Mouse (Mus musculus) stomach, postnatal 0 days (tissue): ENCODE data around the gene Slc4a4. TPM values are rescaled to one million over a fixed set of nuclear protein-coding genes. Genes with fewer than 3 reads are reported as not detected.
A peak's percentile ranks its signal among the peaks of the same experiment; 100 is the strongest.

ENCODE experiments used
- ATAC-seq: fragments of 200-750 bp; cut with Nextera tagmentation; 2 replicates; pipeline ENCODE4 v1.8.0; 2017; ENCODE audit not compliant: low FRiP score, low TSS enrichment
- DNase-seq: peaks from one replicate; pipeline ENCODE4 v3.0.0-alpha.2; 2016; ENCODE audit warnings: low spot score
- H3K27ac ChIP-seq: fragments of 300-500 bp; sonication (generic); replicated peaks from 2 replicates; pipeline ENCODE4 v1.5.1; 2014; ENCODE audit warnings: mild to moderate bottlenecking, control low read depth
- H3K27me3 ChIP-seq: fragments of 300-500 bp; sonication (generic); 2 replicates; pipeline ENCODE4 v1.6.1; 2014; ENCODE audit warnings: low read length; ENCODE audit not compliant: control insufficient read depth, insufficient read depth
- H3K36me3 ChIP-seq: fragments of 300-500 bp; sonication (generic); 2 replicates; pipeline ENCODE4 v1.6.1; 2014; ENCODE audit warnings: low read length, mixed read lengths; ENCODE audit not compliant: control insufficient read depth, insufficient read depth
- H3K4me1 ChIP-seq: fragments of 300-500 bp; sonication (generic); replicated peaks from 2 replicates; pipeline ENCODE4 v1.6.1; 2014; ENCODE audit warnings: antibody characterized with exemption; ENCODE audit not compliant: control insufficient read depth, insufficient read depth
- H3K4me2 ChIP-seq: fragments of 300-500 bp; sonication (generic); replicated peaks from 2 replicates; pipeline ENCODE4 v1.6.1; 2014; ENCODE audit warnings: low read depth, mild to moderate bottlenecking, control low read depth, moderate library complexity
- H3K4me3 ChIP-seq: fragments of 300-500 bp; sonication (generic); 2 replicates; pipeline ENCODE4 v1.5.1; 2014; ENCODE audit warnings: low read depth, low read length, control low read depth
- H3K9ac ChIP-seq: fragments of 300-500 bp; sonication (generic); 2 replicates; pipeline ENCODE4 v1.6.1; 2014; ENCODE audit warnings: mild to moderate bottlenecking, low read length, control low read depth, mixed read lengths
- H3K9me3 ChIP-seq: fragments of 300-500 bp; sonication (generic); 2 replicates; pipeline ENCODE4 v1.6.1; 2016; ENCODE audit warnings: low read length; ENCODE audit not compliant: control insufficient read depth
- CTCF ChIP-seq: IDR thresholded peaks from 2 replicates; pipeline ENCODE4 v1.5.1; 2016; ENCODE audit warnings: antibody characterized with exemption, low read depth, mild to moderate bottlenecking, moderate library complexity
- EP300 ChIP-seq: optimal IDR thresholded peaks from 2 replicates; pipeline ENCODE3; 2016; ENCODE audit warnings: antibody characterized with exemption
- WGBS: fragments of 180-500 bp; shearing (Covaris S2); extraction: QIAGEN DNeasy Blood & Tissue Kit; methylation state at CpG from one replicate; pipeline ENCODE4 v1.1.7; 2014; 5-methylcytosine and 5-hydroxymethylcytosine counted together
- polyA plus RNA-seq: library from polyadenylated mRNA; unstranded; fragments of >200 nt; fragmentation: Nextera tagmentation; extraction: Ambion mirVana; gene quantifications from 2 replicates; pipeline ENCODE4 v1.2.1, GENCODE M21; 2015

Slc4a4 gene
- polyA plus RNA-seq, 1 experiment from 2014 or later, result 6.3 TPM

GRCm38 (mm10) chr5:88917221-88917620, 30.6 kb downstream of the Slc4a4 start:
- WGBS, result 81% methylated on average over 3 of the region's 3 CpGs
- Histone ChIP-seq H3K4me1 (no peaks in the 10 kb centered on the region), H3K9me3 (no peaks in the 10 kb centered on the region), H3K27ac (peak overlapping the region; percentile 59; the same call in 1 of the 2 replicates), H3K4me2 (no peak overlapping the region), H3K9ac (no peak overlapping the region), H3K4me3 (no peak overlapping the region), H3K27me3 (no peaks in the 10 kb centered on the region), H3K36me3 (no peaks in the 10 kb centered on the region)
- TF ChIP-seq EP300 (no peak), CTCF (no peak)
- DNase-seq, result no peak
- no peak for ATAC-seq

DNA sequence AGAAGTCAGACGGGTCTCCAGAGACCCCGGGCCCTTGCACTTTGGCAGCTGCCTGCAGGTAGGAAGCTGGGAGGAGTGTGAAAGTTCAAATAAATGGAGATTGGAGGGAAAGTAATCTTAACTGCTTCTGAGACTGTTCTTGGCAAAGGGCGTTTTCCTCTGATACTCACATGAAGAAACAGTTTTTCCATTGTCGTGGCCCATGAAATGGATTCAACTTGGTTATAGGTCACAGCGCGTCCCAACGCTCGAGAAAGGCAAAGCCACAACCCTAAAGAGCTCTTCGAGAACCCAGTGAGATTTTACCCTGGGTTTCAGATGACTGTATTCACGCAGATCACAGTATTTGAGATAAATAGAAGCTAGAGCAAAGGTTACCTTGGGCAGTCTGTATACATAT, 31.0 kb downstream of the Slc4a4 start:
- ATAC-seq, result peak; percentile 73
- Histone ChIP-seq H3K27me3 (no peaks in the 10 kb centered on the region), H3K4me3 (no peak overlapping the region), H3K9me3 (no peaks in the 10 kb centered on the region), H3K9ac (no peak overlapping the region), H3K36me3 (no peaks in the 10 kb centered on the region), H3K4me2 (no peak overlapping the region), H3K27ac (peak overlapping the region; percentile 59), H3K4me1 (no peaks in the 10 kb centered on the region)
- WGBS, result 47% methylated on average over 10 of the region's 10 CpGs
- TF ChIP-seq CTCF (no peak), EP300 (no peak)
- peak; percentile 49 for DNase-seq

DNA sequence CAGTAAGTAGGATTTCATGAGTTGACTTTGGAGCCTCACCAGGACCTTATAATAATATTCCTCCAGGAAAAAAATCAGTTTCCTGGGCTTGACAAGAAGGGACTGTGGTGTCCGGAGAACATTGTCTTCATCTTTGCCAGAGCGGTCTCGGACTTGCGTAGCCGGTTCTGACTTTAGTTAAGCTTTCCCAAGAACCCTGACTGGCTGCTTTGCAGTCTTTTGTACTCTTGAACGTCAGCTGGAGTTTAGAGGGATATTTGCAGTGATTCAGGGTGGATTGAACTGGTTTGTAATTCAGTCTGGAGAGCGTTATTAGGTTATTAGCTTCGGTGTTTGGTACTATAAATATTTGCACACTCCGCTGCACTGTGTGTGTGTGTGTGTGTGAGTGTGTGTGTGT, 31.9 kb downstream of the Slc4a4 start:
- H3K36me3 ChIP-seq, result no peaks in the 10 kb centered on the region
- no peak overlapping the region for H3K4me3 ChIP-seq
- TF ChIP-seq EP300 (no peak), CTCF (no peak)
- no peak overlapping the region for H3K9ac ChIP-seq
- H3K4me2 ChIP-seq, result no peak overlapping the region
- H3K27me3 ChIP-seq, result no peaks in the 10 kb centered on the region
- ATAC-seq, result peak; percentile 72
- peak overlapping the region; percentile 59; the same call in 1 of the 2 replicates for H3K27ac ChIP-seq
- peak; percentile 45 for DNase-seq
- no peaks in the 10 kb centered on the region for H3K4me1 ChIP-seq
- H3K9me3 ChIP-seq, result no peaks in the 10 kb centered on the region
- 36% methylated on average over 9 of the region's 9 CpGs for WGBS

DNA sequence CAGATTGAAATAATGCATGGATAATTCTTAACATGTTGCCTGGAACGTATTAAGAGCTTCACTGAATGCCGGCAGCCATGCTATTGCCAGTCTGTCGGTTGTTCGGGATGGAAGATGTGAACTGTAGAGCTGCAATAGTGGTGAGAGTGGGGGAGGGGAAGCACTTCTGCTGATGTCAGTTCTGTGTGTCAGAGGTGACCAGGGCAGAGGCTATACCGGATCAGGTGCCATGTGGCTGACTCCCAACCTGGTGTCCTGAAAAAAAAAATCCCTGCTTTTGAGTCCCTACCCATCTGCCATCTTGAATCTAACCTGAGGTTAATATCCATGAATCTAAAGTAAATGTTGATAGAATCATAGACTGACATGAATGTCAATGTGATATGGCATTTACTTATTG, 39.0 kb downstream of the Slc4a4 start:
- Histone ChIP-seq H3K27ac (no peak overlapping the region), H3K9ac (no peak overlapping the region), H3K4me3 (no peak overlapping the region), H3K27me3 (no peaks in the 10 kb centered on the region), H3K4me1 (peaks cover 3% of the 10 kb centered on the region; the same call in 1 of the 2 replicates), H3K36me3 (no peaks in the 10 kb centered on the region), H3K4me2 (no peak overlapping the region), H3K9me3 (no peaks in the 10 kb centered on the region)
- ATAC-seq (peak; percentile 31), DNase-seq (peak; percentile 44)
- WGBS, result 85% methylated on average over 5 of the region's 5 CpGs
- TF ChIP-seq EP300 (no peak), CTCF (no peak)

- TF ChIP-seq CTCF (peak; percentile 87), EP300 (no peak)
- Histone ChIP-seq H3K9ac (no peak overlapping the region), H3K27me3 (no peaks in the 10 kb centered on the region), H3K4me1 (peaks cover 3% of the 10 kb centered on the region; the same call in 1 of the 2 replicates), H3K4me2 (no peak overlapping the region), H3K36me3 (no peaks in the 10 kb centered on the region), H3K9me3 (no peaks in the 10 kb centered on the region), H3K27ac (no peak overlapping the region; the same call in 1 of the 2 replicates), H3K4me3 (no peak overlapping the region)
- ATAC-seq, result peak; percentile 58
- DNase-seq, result peak; percentile 52
- 40% methylated on average over 13 of the region's 13 CpGs for WGBS
These were observed 41.7 kb downstream of the Slc4a4 start for GRCm38 (mm10) chr5:88928201-88928916.

DNA sequence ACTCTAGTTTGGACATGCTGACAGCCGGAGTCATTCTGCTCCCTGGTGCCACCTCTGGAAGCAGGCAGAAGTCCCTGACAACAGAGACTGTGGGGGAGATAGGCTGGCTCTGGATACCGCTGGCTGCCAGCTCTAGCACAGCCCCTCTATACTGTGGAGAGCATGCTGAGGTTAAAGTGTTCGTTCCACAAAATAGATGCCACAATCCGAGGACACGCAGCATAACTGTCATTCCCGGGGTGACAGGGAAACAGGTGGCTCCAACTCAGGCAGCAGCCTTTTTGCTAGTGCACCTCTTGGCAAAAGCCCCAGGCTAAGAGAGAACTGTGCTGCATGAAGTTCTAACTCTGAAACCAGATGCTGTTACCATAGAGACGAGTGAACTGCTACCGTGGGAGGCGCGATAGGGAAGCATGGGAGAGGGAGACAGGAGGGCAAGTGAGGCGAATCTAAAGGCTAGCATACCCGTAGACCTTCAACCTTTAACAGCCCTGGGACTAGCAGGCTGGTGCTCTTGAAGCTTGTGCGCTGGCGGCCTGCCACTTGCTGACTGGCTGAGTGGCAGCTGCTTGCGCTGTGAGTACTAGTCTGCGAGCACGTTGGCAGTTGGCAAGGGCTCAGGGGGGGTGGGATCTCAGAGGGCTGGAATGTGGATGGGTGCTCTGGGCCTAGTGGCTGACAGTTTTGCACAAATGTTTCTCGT, 42.9 kb downstream of the Slc4a4 start:
- H3K9me3 ChIP-seq, result no peaks in the 10 kb centered on the region
- peaks cover 3% of the 10 kb centered on the region; the same call in 1 of the 2 replicates for H3K4me1 ChIP-seq
- H3K4me2 ChIP-seq, result no peak overlapping the region; the same call in 1 of the 2 replicates
- no peaks in the 10 kb centered on the region for H3K36me3 ChIP-seq
- DNase-seq, result peak; percentile 58
- ATAC-seq, result 0 out of 2 replicates have a peak, but pooled peaks have one; percentile 39
- H3K4me3 ChIP-seq, result no peak overlapping the region
- H3K9ac ChIP-seq, result no peak overlapping the region
- no peak overlapping the region for H3K27ac ChIP-seq
- H3K27me3 ChIP-seq, result no peaks in the 10 kb centered on the region
- 53% methylated on average over 18 of the region's 18 CpGs for WGBS
- TF ChIP-seq CTCF, result peak; percentile 45
- no peak for TF ChIP-seq EP300
